Mouse (Mus musculus) liver, embryonic 12.5 days (tissue): ENCODE data around the gene Ets1. TPM values are rescaled to one million over a fixed set of nuclear protein-coding genes. Genes with fewer than 3 reads are reported as not detected.

Source experiments
- ATAC-seq: fragments of 200-750 bp; cut with Nextera tagmentation; 2 replicates; pipeline ENCODE4 v1.8.0; 2017; ENCODE audit warnings: moderate number of reproducible peaks, mild to moderate bottlenecking, moderate library complexity
- H3K27ac ChIP-seq: fragments of 300-500 bp; sonication (generic); 2 replicates; pipeline ENCODE4 v1.5.1; 2016; ENCODE audit warnings: mild to moderate bottlenecking
- H3K27me3 ChIP-seq: fragments of 300-500 bp; sonication (generic); replicated peaks from 2 replicates; pipeline ENCODE4 v1.6.1; 2016; ENCODE audit warnings: mild to moderate bottlenecking, moderate library complexity
- H3K36me3 ChIP-seq: fragments of 300-500 bp; sonication (generic); 2 replicates; pipeline ENCODE4 v1.6.1; 2016; ENCODE audit warnings: mild to moderate bottlenecking, moderate library complexity
- H3K4me1 ChIP-seq: fragments of 300-500 bp; sonication (generic); 2 replicates; pipeline ENCODE4 v1.6.1; 2016
- H3K4me2 ChIP-seq: fragments of 300-500 bp; sonication (generic); 2 replicates; pipeline ENCODE4 v1.6.1; 2016; ENCODE audit warnings: mild to moderate bottlenecking, moderate library complexity
- H3K4me3 ChIP-seq: fragments of 300-500 bp; sonication (generic); 2 replicates; pipeline ENCODE4 v1.5.1; 2016; ENCODE audit warnings: mild to moderate bottlenecking, moderate library complexity
- H3K9ac ChIP-seq: fragments of 300-500 bp; sonication (generic); 2 replicates; pipeline ENCODE4 v1.6.1; 2016; ENCODE audit warnings: mild to moderate bottlenecking, moderate library complexity
- H3K9me3 ChIP-seq: fragments of 300-500 bp; sonication (generic); replicated peaks from 2 replicates; pipeline ENCODE4 v1.6.1; 2016; ENCODE audit warnings: mild to moderate bottlenecking, moderate library complexity
- WGBS: fragments of 180-500 bp; shearing (Covaris S2); methylation state at CpG from one replicate; pipeline ENCODE4 v1.1.7; 2016; ENCODE audit not compliant: insufficient replicate concordance; 5-methylcytosine and 5-hydroxymethylcytosine counted together
- polyA plus RNA-seq: library from polyadenylated mRNA; unstranded; fragments of >200 nt; fragmentation: Nextera tagmentation; extraction: Ambion mirVana; gene quantifications from 2 replicates; pipeline ENCODE4 v1.2.1, GENCODE M21; 2016

The Ets1 gene
- 24.2 and 25.4 TPM in 2 replicates for polyA plus RNA-seq

DNA sequence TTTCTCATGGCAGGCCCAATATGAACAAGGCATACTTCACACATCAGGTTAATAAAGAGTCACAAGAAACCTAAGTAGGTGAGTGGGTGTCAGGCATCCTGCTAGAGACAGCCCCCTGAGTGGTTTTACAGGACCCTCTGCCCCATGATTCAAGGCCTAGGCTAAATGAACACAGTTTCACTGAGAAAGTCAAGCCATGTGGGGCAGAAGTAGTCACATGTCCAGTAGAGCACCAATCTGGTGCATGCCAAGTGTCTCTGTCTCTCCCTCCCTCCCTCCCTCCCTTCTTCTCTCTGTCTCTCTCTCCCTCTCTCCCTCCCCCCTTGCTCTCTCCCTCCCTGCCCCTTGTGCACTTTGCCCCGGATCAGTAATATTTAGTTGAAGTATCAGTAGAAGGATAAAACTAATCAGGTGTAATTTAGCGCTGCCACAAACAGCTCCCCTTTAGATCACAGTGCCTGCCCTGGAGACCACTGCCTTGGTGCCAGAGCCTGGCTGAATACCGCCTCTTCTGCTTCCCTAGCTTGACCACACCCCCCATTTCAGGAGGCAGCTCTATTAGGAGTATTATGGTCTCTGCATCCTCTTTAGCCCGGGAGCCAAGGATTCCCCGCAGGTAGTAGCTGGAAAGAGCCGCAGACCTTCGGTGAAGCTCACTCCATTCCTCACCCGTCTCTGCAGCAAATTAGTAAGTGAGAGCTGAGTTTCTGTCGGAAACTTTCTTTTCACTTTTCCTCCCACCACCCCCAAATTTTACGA lies at the start of gene Ets1:
Gene Ets1, plus strand, starts transcription at position 595 of the 759 bp plus-strand sequence.
- peak within 1 kb of the TSS; percentile 19; the same call in 1 of the 2 replicates for H3K4me3 ChIP-seq
- H3K36me3 ChIP-seq: no peaks in the 10 kb centered on the region

DNA sequence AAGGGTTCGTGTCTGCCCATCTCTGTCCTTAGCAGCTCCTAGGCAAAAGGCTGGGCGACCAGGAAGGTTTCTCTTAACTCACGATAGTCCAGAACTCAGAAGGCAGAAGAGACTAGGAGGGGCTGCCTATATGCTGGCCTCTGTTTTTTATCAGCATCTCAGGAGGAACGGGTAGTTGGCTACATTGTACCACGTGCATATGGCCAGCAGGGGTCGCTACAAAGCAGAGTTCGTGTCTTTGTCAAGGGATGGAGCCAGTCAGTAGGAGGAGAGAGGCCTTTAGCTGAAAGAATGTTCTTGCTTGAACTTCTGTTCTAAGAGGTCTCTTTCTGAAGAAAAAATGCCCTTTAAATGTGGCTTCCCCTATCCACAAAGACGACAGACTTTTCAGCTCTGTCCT lies 46.1 kb upstream of the Ets1 start:
- H3K9ac ChIP-seq: no peak overlapping the region
- peak; percentile 53; the same call in 1 of the 2 replicates for ATAC-seq

More for the DNA sequence above, at the start of gene Ets1:
- H3K9me3 ChIP-seq: no peaks in the 10 kb centered on the region
- 4% methylated on average over 10 of the region's 10 CpGs for WGBS
- 0 out of 2 replicates have a peak, but pooled peaks cover 7% of the 10 kb centered on the region for H3K4me1 ChIP-seq
- peak within 1 kb of the TSS; percentile 40 for H3K4me2 ChIP-seq
- H3K27ac ChIP-seq: no peak within 1 kb of the TSS
- peaks cover 42% of the 10 kb centered on the region for H3K27me3 ChIP-seq
- H3K9ac ChIP-seq: no peak within 1 kb of the TSS
- ATAC-seq: no peak

DNA sequence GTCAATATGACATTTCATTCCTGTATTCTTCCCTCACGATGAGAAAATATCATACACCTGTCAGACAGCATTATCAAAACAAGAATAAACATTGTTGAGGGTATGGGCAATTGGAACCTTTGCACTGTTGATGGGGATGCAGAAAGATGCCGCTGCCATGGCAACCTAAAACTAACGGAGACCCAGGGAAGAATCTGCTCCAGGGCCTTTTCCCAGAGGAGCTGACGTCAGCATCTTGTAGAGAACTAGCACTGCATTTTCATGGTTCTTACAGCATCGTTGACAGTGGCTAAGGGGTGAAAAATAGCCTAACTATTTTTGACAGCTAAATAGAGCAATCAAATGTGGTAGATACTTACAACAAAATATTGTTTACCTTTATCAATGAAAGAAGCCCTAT lies 45.5 kb upstream of the Ets1 start:
- peaks cover 22% of the 10 kb centered on the region for H3K4me1 ChIP-seq
- H3K4me2 ChIP-seq: no peak overlapping the region
- H3K9me3 ChIP-seq: no peaks in the 10 kb centered on the region
- 56% methylated on average over 5 of the region's 5 CpGs for WGBS
- no peak for ATAC-seq
- H3K27me3 ChIP-seq: peaks cover 8% of the 10 kb centered on the region; the same call in 1 of the 2 replicates
- no peak overlapping the region for H3K27ac ChIP-seq
- no peaks in the 10 kb centered on the region for H3K36me3 ChIP-seq
- H3K9ac ChIP-seq: no peak overlapping the region
- H3K4me3 ChIP-seq: no peak overlapping the region

More for the DNA sequence above, 46.1 kb upstream of the Ets1 start:
- H3K9me3 ChIP-seq: no peaks in the 10 kb centered on the region
- H3K4me2 ChIP-seq: no peak overlapping the region
- H3K27ac ChIP-seq: no peak overlapping the region
- no peaks in the 10 kb centered on the region for H3K36me3 ChIP-seq
- peaks cover 15% of the 10 kb centered on the region for H3K4me1 ChIP-seq
- 6% methylated on average over 8 of the region's 8 CpGs for WGBS
- no peak overlapping the region for H3K4me3 ChIP-seq
- peaks cover 8% of the 10 kb centered on the region; the same call in 1 of the 2 replicates for H3K27me3 ChIP-seq

DNA sequence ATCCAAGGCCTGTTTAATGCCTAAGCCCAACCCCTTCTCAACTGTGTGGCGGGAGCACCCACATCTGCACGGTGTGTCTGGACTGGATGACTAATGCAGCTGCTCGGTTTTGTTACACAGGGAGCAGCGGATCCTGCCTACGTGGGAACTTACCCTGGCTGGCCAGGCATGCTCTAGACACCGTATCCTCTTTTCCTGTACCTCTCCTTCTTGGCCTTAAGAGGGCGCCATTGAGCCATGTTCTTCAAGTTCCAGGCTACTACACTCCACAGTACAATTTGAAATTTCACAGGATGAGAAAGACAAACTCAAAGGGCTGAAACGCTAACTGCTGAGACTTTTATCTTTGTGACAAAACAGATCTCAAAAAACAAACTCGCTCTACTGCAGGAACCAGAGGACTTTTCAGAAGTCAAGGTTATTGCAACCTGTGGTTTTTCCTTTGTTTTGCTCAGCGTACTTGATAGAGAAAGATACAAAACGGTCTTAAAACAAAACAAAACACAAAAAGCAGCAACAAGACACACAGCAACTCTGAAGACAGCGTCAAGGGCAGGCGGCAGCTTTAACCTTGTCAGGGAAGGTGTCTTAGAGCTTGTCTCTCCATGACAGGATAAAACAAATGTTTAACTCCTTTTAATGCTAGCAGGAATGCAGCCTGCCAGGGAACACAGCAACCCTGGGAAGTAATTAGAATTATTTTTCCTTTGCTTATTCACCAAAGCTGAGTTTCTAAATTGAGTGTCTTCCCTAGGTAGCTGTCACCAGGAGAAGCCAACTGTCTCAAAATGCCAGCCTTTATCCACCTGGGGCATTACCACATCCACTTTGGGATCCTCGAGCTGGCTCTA lies 44.1 kb upstream of the Ets1 start:
- H3K27ac ChIP-seq: no peak overlapping the region
- H3K9ac ChIP-seq: no peak overlapping the region
- H3K4me3 ChIP-seq: no peak overlapping the region
- H3K4me2 ChIP-seq: no peak overlapping the region
- no peaks in the 10 kb centered on the region for H3K36me3 ChIP-seq
- H3K9me3 ChIP-seq: no peaks in the 10 kb centered on the region
- WGBS: 13% methylated on average over 14 of the region's 14 CpGs
- H3K4me1 ChIP-seq: peaks cover 22% of the 10 kb centered on the region
- H3K27me3 ChIP-seq: peaks cover 18% of the 10 kb centered on the region
- peak; percentile 84 for ATAC-seq

DNA sequence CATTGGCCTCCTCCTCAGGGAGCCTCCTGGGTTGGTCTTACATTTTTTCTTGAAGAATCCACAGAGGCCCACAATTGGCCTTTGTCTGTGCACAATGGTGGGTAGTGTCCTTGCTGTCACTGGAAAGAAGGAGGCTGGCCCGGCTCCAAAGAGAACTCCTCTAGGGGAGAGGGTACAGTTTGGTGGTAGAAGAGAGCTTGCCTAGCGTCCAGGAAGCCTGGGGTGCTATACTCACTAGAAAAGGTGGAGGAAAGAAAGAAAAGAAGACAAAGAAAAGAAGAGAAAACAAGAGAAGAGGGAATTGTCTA lies 43.5 kb upstream of the Ets1 start:
- Histone ChIP-seq H3K27me3 (peaks cover 19% of the 10 kb centered on the region), H3K4me3 (no peak overlapping the region), H3K9me3 (no peaks in the 10 kb centered on the region), H3K36me3 (no peaks in the 10 kb centered on the region), H3K4me2 (no peak overlapping the region), H3K4me1 (peaks cover 22% of the 10 kb centered on the region), H3K9ac (no peak overlapping the region), H3K27ac (no peak overlapping the region)
- ATAC-seq: no peak
- WGBS: 61% methylated on average over 2 of the region's 2 CpGs

DNA sequence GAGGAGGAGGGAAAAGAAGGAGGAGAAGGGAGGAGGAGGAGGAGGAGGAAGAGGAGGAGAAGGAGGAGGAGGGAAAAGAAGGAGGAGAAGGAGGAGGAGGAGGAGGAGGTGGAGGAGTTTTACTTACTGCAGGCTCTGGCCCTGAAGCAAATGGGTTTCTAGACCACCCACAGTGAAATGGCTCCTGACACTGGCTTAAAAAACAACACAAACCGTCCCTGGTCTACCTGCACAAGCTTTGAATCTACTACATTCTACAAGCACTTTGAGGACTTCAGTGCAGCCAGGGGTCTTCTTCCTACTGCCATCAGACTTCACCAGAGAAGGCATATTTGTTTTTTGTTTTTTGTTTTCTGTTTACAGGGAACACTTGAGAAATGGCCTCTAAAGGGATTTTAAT lies 42.2 kb upstream of the Ets1 start:
- Histone ChIP-seq H3K27ac (no peak overlapping the region), H3K4me3 (no peak overlapping the region), H3K4me2 (no peak overlapping the region), H3K9me3 (no peaks in the 10 kb centered on the region), H3K36me3 (no peaks in the 10 kb centered on the region), H3K4me1 (peaks cover 22% of the 10 kb centered on the region), H3K9ac (no peak overlapping the region), H3K27me3 (peaks cover 19% of the 10 kb centered on the region)
- ATAC-seq: no peak
- WGBS: 13% methylated on average over 1 of the region's 1 CpGs

DNA sequence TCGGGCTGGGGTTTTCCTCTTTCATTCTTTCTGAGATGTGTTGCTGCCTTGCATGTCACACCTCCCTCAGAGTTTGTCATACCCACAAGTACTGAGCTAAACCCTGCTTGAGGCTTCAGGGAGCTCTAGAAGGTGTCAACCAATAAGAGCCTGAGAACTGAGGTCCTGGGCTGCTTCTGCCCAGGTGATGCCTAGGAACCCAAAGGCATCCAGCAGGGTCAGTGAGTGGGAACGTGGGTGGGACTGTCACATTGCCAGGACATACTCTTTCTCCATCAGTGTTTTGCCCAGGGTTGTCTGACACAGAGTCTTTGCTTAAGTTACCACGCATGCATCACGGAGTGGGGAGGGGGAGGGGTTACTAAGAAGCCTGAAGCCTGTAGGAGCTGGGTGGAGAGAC lies 41.7 kb upstream of the Ets1 start:
- H3K27ac ChIP-seq: no peak overlapping the region
- H3K36me3 ChIP-seq: no peaks in the 10 kb centered on the region
- peaks cover 22% of the 10 kb centered on the region for H3K4me1 ChIP-seq
- WGBS: 37% methylated on average over 4 of the region's 4 CpGs
- peaks cover 19% of the 10 kb centered on the region for H3K27me3 ChIP-seq
- H3K9ac ChIP-seq: no peak overlapping the region
- ATAC-seq: no peak
- H3K4me3 ChIP-seq: no peak overlapping the region
- H3K9me3 ChIP-seq: no peaks in the 10 kb centered on the region
- H3K4me2 ChIP-seq: no peak overlapping the region

DNA sequence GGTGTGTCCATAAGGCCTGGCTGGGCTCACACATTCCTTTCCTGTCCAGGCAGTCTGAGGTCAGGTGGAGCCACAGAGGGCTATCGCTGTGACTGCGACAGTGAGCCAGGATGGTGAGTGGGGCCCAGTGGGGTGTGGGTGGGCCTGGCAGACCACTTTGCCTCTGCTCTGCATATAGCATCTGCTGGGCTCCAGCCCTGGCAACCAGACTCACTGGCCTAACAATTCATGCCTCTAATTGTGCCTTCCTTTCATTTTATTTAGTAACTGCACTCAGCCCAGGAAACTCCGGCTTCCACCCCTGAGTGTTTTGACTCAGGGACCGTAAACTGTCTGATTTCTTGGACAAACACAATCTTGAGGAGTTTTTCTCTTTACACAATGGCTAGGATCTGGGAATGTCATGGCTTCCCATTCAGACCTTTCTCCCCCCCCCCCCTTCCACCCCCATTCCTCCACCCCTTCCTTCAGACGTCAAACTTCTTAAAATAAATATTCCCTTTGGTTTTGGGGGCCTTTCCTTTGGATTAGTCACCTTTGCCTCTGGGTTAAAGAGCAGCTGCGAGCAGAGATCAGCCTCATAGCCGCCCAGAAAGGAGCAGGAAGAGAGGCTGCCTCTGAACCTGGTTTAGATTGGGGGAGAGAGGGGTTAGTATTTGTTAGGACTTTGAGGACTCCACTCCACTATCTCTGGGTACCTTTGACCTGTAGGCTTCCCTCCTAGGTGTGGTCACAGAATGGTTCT lies 40.8 kb upstream of the Ets1 start:
- 70% methylated on average over 7 of the region's 7 CpGs for WGBS
- H3K4me1 ChIP-seq: peaks cover 22% of the 10 kb centered on the region
- no peaks in the 10 kb centered on the region for H3K36me3 ChIP-seq
- no peaks in the 10 kb centered on the region for H3K9me3 ChIP-seq
- H3K27ac ChIP-seq: no peak overlapping the region
- H3K4me2 ChIP-seq: no peak overlapping the region
- no peak overlapping the region for H3K4me3 ChIP-seq
- no peak overlapping the region for H3K9ac ChIP-seq
- peaks cover 19% of the 10 kb centered on the region for H3K27me3 ChIP-seq
- ATAC-seq: no peak

DNA sequence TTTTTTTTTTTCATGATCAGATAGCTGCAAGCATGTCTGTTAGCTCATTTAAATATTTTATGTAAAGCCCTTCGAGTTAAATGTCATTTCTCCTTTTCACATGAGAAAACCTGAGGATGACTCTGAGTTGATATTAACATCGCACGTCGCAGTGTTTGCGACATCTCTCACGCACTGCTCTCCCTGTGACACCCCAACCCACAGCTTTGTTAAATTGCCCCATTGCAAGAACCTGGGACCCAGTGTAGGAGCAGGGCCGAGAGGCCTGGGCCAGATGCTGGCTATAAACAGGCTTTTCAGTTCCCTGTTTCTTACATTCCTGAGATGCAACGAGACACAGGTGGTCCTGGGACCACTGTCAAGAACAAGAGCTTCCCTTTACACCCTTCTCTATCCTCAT lies 39.7 kb upstream of the Ets1 start:
- no peak overlapping the region for H3K4me3 ChIP-seq
- ATAC-seq: no peak
- no peak overlapping the region for H3K4me2 ChIP-seq
- H3K27me3 ChIP-seq: peaks cover 19% of the 10 kb centered on the region
- H3K9me3 ChIP-seq: no peaks in the 10 kb centered on the region
- H3K36me3 ChIP-seq: no peaks in the 10 kb centered on the region
- WGBS: 68% methylated on average over 8 of the region's 8 CpGs
- H3K9ac ChIP-seq: no peak overlapping the region
- no peak overlapping the region for H3K27ac ChIP-seq
- peaks cover 21% of the 10 kb centered on the region for H3K4me1 ChIP-seq

DNA sequence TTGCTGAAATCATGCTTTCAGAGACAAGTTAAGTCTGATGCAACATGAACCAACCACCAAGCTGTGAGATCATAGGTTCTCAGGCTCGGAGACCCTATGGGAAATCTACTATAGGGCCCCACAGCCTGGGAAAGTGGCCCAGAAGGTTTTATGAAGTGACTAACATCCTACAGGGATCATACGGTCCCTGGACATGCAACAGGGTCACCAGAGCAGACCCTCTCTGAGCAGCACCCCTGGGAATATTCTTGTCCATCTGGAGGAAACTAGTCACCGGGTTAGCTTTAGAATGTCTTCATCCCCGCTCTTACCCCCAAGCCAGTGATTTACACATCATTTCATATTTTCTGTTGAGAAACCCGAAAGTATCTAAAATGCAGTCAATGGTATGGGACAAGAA lies 34.1 kb upstream of the Ets1 start:
- H3K4me1 ChIP-seq: peaks cover 44% of the 10 kb centered on the region
- no peak overlapping the region for H3K27ac ChIP-seq
- no peak overlapping the region for H3K4me2 ChIP-seq
- H3K4me3 ChIP-seq: no peak overlapping the region
- ATAC-seq: no peak
- 66% methylated on average over 5 of the region's 5 CpGs for WGBS
- no peaks in the 10 kb centered on the region for H3K36me3 ChIP-seq
- no peak overlapping the region for H3K9ac ChIP-seq
- H3K9me3 ChIP-seq: no peaks in the 10 kb centered on the region
- peaks cover 14% of the 10 kb centered on the region for H3K27me3 ChIP-seq

DNA sequence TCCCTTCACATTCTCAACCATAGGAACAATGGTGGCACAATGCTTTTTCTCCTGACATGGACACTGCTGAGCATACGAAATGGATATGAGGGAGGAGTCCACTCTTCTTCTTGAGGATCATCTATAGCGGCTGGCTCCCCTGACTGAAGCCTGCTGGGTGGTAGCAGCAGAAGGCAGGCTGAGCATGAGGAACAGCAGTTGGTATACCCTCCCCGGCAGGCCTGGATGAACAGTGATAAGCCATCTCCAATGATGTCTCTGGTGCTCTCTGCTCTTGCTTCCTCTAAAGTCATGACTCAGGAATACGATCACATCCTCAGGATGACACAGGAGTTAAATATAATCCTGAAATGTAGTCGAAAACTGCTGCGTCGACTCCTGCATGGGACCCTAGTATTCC lies 32.9 kb upstream of the Ets1 start:
- H3K36me3 ChIP-seq: no peaks in the 10 kb centered on the region
- no peak overlapping the region for H3K9ac ChIP-seq
- no peak overlapping the region for H3K4me2 ChIP-seq
- H3K9me3 ChIP-seq: no peaks in the 10 kb centered on the region
- peaks cover 13% of the 10 kb centered on the region for H3K27me3 ChIP-seq
- H3K27ac ChIP-seq: no peak overlapping the region
- peak; percentile 58 for ATAC-seq
- H3K4me1 ChIP-seq: peaks cover 56% of the 10 kb centered on the region
- 30% methylated on average over 7 of the region's 7 CpGs for WGBS
- no peak overlapping the region for H3K4me3 ChIP-seq

DNA sequence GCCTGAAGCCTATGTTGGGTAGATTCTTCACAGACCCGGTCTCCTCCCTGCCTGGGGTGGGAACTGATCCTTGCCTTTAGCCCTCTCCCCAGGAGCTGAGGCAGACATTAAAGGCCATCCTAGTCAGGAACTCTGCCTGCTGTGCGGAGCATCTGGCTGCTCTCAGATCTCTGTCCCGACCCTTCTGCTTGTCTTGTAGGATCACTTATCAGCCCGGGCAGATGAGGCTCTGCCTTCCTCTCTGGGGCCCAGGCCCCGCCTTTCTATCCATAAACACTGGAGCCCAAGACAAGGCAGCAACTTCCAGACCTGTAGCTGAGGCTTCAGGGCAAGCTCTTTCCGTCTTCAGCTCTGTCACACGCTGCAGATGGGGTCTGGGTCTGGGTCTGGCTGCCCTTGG lies 28.8 kb upstream of the Ets1 start:
- Histone ChIP-seq H3K27me3 (peaks cover 13% of the 10 kb centered on the region), H3K27ac (peak overlapping the region; percentile 86), H3K4me1 (peaks cover 73% of the 10 kb centered on the region), H3K36me3 (no peaks in the 10 kb centered on the region), H3K9me3 (no peaks in the 10 kb centered on the region), H3K9ac (peak overlapping the region; percentile 68), H3K4me3 (peak overlapping the region; percentile 29), H3K4me2 (peak overlapping the region; percentile 68)
- ATAC-seq: peak; percentile 97
- WGBS: 7% methylated on average over 7 of the region's 7 CpGs
